Mouse (Mus musculus) testis, adult 2 months (tissue): Measurements from ENCODE around the gene Mptx1.

Source experiments
- CTCF ChIP-seq: fragments of 200-500 bp; IDR thresholded peaks from 2 replicates; pipeline ENCODE4 v1.5.1; 2012; ENCODE audit warnings: low read depth, mild to moderate bottlenecking, inconsistent platforms, low read length, moderate library complexity; ENCODE audit not compliant: control insufficient read depth, insufficient read depth, insufficient replicate concordance
- POLR2A ChIP-seq: fragments of 200-500 bp; IDR thresholded peaks from 2 replicates; pipeline ENCODE4 v1.6.1; 2012; ENCODE audit warnings: low read depth, mild to moderate bottlenecking, inconsistent platforms, low read length, moderate library complexity; ENCODE audit not compliant: control insufficient read depth

DNA sequence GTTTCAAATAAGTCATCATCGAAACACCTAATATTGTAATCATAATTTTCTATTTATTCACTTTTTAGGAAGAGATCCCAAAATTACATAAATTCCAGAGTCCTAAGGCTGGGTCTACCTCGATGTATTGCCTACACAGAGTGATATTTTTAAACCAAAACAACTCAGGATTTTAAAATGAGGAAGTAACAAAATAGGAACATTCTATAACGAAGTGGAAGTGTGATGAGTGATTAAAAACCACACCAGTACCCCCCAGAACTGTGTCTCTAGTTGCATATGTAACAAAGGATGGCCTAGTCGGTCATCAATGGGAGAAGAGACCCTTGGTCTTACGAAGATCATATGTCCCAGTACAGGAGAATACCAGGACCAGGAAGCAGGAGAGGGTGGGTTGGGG lies 24.3 kb downstream of the Mptx1 start:
- TF ChIP-seq CTCF: no peak
- no peak for TF ChIP-seq POLR2A
